Mouse (Mus musculus) cerebellum, adult 8-10 months (tissue): ENCODE results near the gene Apc2.

ENCODE experiments used
- DNase-seq: peaks from one replicate; pipeline ENCODE4 v3.0.0; 2022

The Apc2 gene

DNA sequence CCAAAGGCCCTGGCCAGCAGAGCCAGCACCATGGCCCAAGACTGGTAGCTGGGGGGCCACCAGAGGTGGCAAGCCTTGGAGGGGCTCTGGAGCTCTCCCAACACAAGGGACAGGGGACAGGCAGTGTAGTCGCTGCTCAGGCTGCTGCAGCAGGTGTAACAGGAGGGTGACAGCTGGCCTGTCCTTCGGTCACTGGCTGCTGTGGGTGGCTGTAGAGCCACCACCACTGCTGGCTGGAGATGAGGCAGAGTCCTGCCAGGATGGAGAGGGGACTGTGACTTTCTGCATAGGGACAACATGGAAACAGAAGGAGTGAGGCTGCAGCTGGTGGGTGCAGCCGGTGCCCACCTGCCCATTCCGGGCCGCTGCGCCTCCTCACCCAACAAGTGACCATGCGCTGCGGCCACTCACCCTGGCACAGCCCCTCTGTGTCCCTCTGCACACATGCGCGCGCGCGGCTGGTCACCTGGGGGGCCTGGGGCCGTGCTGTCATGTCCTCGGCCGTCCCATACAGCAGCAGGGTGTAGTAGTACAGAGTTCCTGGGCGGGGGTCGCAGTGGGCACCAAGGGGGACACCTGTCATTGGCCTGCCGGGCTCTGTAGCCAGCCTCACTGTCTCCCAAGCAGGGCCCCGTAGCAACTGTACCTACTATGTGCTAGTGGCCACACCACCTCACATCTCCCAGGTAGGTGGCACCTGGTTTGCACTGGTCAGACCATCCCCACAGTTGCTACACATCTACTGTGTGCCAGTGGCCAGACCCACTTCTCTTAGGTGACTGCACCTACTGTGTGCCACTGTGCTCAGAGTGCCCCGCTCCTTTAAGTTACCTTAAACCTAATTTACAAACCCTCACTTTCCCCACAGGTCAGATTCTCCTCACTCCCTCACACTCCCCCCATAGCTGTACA lies 26.1 kb downstream of the Apc2 start:
- peak; percentile 46 for DNase-seq

DNA sequence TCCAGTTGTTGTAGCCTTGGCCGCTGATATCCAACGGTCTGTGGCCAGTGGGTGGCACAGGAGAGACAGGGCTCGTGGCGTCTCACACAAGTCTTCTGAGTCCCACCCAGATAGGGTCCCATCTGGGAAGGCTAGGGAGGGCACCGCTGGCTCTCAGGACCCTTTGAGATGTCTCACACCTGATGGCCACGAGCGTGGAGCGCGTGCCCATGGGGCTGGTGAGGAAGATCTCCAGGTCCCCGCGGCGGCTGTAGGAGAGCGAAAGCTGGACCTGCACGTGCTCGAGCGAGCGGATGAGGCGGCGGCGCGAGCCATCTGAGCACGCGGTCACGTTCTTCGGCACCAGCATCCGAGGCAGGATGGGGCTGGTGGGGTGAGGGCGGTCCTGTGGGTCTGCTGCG lies 27.0 kb downstream of the Apc2 start:
- DNase-seq = peak; percentile 52

DNA sequence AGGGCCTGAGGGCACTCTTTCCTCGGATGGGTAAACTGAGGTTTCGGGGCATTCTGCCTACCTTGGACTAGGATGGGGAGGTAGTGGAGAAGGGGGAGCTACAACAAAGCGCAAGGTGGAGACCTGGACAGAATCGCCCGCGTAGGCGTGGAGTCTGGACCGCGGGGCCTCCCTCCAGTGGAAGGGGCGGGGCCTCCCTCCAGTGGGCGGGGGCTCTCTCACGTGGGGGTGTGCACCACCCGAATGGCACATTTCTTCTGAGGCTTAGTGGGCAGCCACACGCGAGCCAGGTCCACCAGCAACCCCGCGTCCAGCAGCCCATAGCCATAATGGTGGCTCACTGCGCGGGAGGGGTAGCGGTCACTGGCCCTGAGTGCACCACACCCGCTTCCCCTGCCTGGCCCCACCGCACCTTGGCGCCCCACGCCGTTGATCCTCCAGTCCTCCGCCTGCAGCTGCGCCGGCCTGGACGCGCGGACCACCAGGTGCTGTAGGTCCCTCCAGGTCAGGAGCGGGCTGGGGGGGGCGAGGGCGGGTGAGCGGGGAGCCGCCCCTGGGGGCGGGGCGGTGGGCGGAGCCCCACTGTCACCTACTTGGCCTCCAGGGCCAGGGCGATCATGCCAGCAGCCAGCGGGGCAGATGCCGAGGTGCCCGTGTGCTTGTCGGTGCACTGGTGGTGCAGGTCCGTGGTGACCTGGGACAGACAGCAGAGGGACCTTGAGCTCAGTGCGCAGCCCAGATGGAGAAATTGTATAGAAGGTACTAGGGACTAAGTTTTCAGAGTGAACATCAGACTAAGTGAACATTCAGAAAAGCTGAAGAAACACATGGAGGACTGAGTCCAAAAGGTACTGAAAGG lies 27.7 kb downstream of the Apc2 start:
- DNase-seq = peak; percentile 76

DNA sequence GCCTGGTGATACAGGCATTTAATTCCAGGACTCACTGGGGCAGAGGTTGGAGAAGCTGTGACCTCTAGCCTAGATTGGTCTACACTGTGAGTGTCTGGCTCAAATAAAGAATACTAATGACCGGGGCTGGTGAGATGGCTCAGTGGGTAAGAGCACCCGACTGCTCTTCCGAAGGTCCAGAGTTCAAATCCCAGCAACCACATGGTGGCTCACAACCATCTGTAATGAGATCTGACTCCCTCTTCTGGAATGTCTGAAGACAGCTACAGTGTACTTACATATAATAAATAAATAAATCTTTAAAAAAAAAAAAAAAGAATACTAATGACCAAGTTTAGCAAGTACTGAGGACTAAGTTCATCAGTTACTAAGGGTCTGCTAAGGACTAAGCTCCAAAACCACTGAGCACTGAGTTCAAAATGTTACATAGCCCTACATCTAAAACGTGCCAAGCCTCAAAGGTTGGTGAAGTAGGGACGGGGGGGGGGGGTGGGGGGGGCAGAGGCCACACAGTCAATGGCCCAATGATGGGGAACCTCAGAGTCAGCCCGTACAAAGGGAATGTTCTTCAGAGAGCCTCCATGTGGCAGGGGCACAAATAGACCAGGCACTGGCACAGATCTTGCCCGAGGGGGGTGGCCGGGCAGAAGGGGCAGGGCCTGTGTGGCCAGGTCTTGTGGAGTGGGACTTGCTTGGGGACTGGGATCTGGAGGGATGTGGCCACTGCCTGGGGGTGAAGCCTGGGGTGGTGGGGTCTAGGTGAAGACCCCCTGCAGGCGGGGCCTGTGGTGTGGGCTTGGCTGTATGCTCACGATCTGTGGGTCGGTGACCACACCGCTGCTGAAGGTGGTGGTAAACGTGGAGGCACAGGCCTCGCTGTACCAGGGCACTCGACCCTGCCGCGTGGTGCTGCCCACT lies 28.6 kb downstream of the Apc2 start:
- DNase-seq = peak; percentile 41

DNA sequence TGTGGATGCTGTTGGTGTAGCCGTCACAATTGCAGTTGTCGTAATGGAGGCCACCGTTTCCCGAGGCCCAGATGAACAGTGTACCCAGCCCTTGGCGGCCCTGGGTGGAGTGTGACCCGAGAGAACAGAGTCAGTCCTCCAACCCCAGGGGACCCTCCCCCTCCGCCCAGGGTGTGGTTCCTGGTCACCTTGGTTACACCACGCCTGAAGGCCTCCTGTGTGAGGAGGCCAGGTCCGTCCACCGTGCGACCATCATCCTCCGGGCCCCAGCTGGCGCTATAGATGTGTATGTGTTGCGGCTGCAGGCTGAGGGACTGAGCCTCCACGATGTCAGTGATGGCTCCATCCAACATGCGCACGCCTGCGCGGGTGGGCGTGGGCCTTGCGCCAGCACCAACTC lies 29.3 kb downstream of the Apc2 start:
- peak; percentile 43 for DNase-seq

DNA sequence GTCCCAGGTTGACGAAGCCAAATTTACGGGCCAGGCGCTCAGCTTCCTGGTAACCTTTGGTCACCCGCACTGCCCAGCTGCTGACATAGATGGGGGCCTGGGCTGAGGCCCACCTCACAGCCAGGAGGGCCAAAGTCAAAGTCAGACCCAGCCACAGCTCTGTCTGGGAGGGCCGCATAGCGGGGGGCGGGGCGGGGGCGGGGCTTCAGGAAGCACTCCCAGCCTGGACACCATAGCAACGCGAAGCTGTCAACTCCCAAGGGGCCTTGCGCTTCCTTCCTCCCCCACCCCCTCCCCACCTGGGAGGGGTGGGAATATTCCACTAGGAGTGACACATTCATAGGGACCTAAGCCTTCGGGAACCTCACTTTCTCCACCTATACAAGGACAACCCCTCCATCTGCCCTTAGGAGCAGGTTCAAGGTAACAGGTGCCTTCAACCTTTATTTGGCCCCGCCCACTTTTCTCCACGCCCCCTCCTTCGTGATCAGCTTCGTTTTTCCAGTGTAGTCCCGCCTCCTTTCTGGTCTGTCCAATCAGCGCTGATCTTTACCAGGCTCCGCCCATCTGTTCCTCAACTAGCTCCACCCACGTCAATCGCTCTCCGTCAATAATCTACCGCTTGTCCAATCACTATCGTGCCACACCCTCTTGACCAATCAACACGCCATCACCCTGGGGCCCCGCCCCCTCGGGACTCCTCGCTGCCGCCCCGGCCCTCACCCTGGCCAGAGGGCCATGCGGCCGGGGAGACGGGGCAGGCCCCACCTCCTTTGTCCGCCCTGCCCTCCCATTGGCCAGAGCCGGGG lies 33.7 kb downstream of the Apc2 start, which contains the start of the genes Pcsk4 and Reep6:
Gene Pcsk4 (minus strand): TSS at position 226 of the 809 bp plus-strand sequence.
Gene Reep6 (plus strand): TSS at position 681 of the 809 bp plus-strand sequence.
- DNase-seq = peak; percentile 94

DNA sequence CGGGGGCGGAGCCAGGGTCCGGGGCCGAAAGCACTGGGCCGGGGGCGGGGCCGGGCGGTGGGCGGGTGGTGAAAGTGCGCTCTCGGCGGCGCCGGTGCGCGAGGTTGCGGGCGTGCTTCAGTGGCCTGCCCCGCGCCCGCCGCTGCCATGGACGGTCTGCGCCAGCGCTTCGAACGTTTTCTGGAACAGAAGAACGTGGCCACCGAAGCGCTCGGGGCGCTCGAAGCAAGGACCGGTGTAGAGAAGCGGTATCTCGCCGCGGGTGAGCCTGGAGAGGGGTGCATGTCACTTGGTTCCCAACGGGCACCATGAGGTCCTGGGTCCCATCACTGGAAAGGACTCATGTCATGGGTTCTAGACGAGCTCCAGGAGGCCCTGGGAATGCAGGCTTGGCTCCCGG lies 34.3 kb downstream of the Apc2 start:
- no peak for DNase-seq

DNA sequence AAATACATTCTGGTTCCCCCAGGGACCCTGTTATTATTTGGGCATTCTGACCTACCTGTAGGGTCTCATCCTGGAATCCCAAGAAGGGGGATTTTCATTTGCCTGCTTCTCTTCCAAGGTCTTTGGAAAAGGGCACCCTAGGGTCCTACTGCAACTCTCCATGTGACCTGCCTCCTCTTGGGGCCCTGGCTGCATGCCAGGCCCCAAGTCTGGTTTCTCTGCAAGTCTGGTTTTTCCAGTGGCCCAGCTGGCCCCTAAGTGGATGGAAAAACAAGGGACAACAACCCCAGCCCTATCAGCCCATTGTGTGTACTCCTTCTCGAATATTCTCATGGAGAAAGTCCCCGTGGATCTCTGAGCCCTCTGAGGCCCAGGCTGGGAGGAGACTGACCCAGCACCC lies 35.1 kb downstream of the Apc2 start:
- DNase-seq = no peak

DNA sequence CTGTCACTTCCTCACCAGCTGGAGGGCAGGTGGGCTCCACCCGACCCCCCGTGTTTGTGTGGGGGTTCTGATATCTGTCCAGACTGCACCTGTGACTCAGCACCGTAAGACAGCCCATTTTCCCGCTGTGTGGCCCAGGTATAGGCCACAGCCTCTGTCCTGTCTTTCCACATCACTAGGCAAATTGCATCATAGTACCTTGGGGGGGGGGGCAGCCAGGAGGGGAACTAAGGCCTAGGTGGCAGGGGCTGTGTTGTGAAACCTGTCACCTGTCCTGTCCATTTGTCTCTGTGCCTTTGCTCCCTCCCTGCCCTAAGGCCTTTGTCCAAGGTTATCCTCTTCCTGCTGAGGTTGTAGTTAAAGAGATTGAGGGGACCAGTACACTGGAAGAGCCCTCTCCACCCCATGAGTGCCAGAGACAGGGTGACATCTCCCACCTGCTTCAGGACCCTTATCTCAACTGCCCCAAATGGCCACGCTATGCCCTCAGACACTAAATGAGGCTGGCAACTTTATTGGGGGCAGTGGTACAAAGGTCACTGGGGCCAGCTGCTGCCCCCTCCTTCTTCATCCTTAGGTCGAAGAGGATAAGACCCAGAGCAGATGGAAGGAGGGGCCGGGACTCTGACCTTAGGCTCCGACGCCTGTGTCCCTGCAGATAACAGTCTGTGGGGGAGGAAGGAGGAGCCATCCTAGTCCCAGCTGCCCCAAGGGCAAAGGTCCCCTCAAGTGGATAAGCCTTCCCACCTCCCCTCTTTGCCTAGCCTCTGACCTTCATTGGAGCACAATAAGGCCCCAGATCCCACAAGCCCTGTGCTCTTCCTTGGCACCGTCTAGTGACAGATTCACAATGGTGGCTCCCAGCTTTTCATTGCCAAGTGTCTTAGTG lies 36.1 kb downstream of the Apc2 start:
- DNase-seq = peak; percentile 61

DNA sequence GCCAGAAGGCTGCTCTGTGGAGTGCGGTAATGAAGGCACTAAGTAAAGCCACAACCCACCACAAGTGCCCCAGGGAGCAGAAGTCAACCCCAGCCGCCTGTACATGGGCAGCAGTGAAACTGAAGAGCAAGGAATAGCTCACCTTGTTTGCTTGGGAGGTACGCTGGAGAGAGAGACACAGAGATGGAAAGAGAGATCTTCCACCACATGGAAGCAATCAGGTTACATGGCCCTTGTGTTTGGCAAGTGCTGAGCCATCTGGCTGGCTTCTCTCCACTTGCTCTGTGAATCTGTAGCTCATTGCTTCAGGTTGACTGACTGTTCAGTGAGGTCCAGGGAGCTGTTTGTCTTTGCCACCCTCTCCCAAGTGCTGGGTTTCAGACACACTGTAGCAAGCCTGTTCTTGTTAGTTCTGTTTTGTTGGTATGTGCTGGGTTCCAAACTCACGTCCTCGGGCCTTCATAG lies 36.8 kb downstream of the Apc2 start:
- no peak for DNase-seq

DNA sequence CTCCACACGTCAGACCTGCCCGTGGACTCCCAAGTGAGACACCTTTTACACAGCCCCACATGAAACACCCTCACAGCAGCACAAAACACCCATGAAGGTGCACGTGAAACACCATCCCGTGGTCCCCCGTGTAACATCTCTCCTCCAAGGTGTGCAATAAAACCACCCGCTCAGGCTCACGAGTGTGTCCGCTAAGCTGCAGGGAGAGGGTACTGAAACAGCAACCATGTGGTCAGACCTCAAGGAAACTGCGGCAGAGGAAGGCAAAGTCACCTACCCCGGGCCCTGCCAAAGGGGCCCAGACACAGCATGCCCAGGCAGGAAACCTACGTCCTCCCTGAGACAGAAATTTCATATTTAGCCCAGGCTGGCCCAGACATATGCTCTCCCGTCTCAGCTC lies 40.5 kb downstream of the Apc2 start:
- no peak for DNase-seq

DNA sequence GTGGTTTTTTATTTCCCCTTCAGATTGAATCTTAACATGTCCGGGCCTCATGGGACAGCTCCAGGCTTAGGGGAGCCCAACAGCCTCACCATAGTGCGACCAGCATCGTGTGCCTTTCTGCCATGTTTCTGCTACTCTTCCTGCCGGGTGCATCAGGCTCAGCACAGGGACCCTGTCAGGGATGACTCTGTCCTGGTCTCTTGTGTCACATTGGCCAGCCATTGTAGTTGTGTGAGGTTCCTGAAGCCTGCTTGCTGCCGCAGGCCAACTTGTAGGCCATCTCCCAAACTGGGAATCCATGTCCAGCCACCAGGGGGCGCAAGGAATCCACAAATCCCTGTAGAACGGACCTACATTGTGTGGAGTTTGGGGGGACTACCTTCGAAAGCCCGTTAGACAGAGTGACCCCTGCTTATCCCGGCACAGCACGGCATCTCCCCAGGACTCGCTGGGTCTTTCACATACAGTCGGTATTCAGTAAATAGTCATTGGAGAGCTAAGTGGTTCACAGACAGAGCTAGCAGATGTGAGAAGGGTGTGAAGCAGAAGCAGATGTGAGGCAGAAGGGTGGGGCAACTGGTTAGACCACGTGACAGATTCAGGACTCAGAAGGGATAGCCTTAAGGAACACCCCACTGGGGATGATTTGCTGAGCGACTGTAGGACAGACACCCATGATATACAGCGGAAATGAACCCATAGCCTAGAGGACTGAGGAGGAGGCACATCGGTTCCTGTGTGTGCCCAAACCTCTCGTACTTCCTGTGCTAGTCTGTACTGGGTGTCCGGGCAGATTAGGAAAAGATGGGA lies 44.4 kb downstream of the Apc2 start:
- peak; percentile 87 for DNase-seq

DNA sequence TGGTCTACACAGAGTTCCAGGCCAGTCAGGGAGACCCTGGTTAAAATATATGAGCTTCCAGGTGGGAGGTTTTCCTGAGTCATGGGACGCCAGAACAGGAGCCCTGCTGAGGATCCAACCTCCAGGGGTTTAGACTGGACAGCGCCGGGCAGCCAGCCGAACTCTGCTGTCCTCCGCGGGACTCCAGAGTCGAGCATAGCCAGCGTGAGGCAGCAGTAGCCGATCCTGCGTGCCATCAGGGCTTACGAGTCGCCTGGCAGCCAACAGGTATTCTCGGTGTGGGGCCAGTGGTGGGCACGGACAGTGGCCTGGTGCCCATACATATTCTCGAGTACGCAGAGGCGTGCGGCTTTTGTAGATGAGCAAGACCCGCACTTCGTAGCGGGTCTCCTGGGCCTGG lies 45.2 kb downstream of the Apc2 start:
- DNase-seq = no peak

DNA sequence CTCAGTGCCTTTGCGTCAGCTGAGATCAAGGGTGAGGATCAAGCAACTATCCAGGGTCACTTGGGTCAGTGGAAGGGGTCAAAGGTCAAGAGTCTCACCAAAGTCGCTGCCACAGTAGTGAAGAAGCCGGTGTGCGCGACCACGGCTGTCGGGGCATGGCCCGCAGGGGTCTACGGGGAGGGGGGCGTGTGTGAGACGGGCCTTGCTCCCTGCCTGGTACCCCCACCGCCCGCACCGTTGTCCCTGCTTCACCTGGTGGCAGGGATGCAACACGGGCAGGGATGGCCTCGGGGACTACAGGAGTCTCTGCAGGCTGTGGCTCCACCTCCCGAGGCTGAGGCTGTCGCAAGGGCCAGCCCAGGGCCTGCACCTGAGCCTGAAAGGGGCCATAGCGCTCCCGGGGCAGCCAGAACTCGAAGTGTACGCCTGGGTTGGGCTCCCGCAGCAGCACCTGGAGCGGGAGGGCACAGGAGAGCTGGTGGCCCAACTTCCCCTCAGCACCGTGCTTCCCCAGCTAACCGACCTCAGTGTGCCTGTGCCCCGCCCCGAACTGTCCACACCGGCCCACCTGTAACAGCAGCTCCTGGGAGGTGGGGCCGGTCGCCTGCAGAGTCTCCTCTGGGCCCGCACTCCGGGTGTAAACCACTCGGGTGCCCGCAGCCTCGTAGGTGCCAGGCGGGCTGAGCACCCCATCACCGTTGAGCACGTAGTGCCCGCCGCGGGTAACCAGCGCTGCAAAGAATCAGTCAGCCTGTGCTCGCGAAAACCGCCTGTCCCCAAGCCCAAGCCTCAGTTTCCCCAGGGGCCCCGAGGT lies 45.9 kb downstream of the Apc2 start:
- no peak for DNase-seq

DNA sequence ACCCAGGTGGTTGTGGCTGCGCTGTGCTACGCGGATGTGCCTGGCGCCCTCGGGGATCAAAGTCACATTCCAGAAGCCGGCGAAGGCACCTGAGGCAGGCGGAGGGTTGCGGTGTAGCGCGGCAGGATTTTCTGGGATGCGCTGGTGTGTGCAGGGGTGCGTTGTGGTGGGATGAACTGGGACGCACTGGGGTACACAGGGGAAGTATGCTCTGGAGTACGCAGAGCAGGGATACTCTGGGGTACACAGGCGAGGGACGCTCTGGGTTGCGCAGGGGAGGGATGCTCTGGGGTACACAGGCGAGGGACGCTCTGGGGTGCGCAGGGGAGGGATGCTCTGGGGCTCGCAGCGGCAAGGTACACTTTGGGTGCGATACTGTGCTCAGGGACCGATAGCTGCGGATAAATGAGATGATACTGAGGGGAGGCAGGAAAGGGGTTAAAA lies 46.5 kb downstream of the Apc2 start:
- no peak for DNase-seq

DNA sequence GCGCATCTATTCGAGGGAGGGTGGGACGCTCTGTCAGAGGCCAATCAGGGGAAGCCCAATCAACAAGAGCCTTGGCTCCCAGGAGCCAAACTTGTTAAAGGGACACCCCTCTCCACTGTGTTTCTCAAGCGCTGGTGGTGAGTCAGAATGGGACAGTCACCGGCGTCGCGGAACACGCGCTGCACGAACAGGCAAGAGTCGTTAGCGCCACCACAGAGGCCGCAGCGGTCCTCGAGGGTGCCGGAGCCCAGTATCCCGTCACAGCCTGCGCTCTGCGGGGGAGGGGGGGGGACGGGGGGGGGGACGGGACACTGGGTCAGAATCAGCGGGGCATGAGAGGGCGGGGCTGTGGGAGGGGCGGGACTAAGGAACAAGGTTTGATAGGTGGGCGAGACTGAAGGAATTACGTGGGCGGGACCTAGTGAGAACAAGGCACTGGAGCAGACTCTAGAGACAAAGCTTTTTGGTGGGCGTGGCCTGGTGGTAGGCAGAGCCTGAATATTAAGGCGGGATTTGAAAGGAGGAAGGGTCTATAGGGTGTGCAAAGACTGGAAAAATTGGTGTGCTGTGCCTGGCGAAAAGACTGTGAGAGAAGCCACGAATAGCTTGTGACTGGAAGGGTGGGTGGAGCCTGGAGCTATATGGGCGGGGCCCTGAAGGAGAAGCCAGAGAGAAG lies 47.1 kb downstream of the Apc2 start:
- no peak for DNase-seq

DNA sequence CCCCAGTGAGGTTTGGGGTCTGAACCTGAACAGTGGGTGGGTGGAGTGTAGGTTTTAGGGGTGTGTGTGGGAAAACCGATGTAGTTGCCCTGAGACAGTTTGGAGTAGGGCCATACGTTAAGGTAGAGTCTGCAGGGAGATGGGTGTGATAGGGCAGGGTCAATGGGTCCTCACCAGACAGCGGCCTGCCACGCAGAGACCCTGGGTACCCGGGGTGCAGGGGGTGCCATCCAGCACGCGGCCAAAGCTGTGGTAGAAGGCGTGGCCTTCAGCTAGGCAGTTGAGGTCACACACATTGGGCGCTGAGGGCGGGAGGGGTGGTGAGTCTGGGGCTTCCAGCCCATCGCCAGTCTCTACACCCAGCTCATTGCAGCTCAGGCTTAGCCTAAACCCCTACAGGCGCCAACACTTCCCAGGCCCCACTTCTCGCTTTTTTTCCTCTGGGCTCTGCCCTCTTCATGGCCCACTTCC lies 47.7 kb downstream of the Apc2 start:
- no peak for DNase-seq

DNA sequence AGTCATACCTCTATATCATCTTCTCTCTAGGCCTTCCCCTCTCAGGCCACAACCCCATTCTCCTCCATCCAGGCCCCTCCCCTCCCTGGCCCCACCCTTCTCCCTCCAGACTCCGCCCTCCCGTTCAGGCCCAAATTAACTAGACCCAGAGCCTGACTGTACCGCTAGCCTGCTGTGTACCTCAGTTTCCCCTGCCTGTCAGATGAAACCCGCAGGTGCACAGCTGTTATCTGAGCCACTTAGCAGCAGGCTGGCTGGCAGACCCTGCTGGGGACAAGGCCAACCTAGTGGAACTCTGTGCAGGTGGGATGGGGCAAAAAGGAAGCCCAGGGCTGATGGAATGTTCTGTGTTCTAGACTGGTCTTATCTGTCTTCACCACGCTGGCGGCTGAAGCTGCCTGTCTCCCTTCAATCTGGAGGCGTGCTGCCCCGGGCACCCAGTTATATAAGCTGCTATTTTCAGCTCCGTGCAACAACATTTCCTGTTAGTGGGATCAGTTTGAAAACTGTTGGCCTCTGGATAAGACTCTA lies 48.4 kb downstream of the Apc2 start:
- DNase-seq = no peak
